Mouse (Mus musculus) cortical plate, adult 2 months (tissue): ENCODE results near the gene C130032M10Rik. TPM values are rescaled to one million over a fixed set of nuclear protein-coding genes. Genes with fewer than 3 reads are reported as not detected.

Experiments
- H3K27ac ChIP-seq: fragments of 200-500 bp; 2 replicates; pipeline ENCODE4 v1.5.1; 2012; ENCODE audit warnings: low read length, control low read depth, inconsistent platforms; ENCODE audit not compliant: insufficient read depth
- H3K4me1 ChIP-seq: fragments of 200-500 bp; 2 replicates; pipeline ENCODE4 v1.6.1; 2011; ENCODE audit warnings: low read length; ENCODE audit not compliant: control insufficient read depth, insufficient read depth
- H3K4me3 ChIP-seq: fragments of 200-500 bp; 2 replicates; pipeline ENCODE4 v1.5.1; 2011; ENCODE audit warnings: mild to moderate bottlenecking, low read length, control low read depth; ENCODE audit not compliant: insufficient read depth
- CTCF ChIP-seq: fragments of 200-500 bp; IDR thresholded peaks from 2 replicates; pipeline ENCODE4 v1.5.1; 2011; ENCODE audit warnings: mild to moderate bottlenecking, control low read depth, low read length; ENCODE audit not compliant: insufficient read depth; ENCODE audit errors: extremely low read depth
- POLR2A ChIP-seq: fragments of 200-500 bp; IDR thresholded peaks from 2 replicates; pipeline ENCODE4 v1.6.1; 2011; ENCODE audit warnings: mild to moderate bottlenecking, low read length, control low read depth; ENCODE audit not compliant: insufficient read depth; ENCODE audit errors: extremely low read depth
- polyA plus RNA-seq: library from polyadenylated mRNA; depleted of rRNA; stranded (reverse); fragments of >200 nt; gene quantifications from 2 replicates; pipeline ENCODE4 v1.2.3, GENCODE M21; 2012; rRNA removed

The C130032M10Rik gene
- polyA plus RNA-seq, result 0.15 TPM in 1 of 2 replicates, not detected in the other

GRCm38 (mm10) chr9:114515364-114515763, at the start of gene C130032M10Rik:
Gene C130032M10Rik, plus strand, starts transcription at chr9:114515697.
- Histone ChIP-seq H3K4me1 (no peaks in the 10 kb centered on the region), H3K27ac (no peak within 1 kb of the TSS), H3K4me3 (no peak within 1 kb of the TSS)
- TF ChIP-seq CTCF, result no peak
- no peak for TF ChIP-seq POLR2A

- H3K4me3 ChIP-seq, result no peak overlapping the region
- no peaks in the 10 kb centered on the region for H3K4me1 ChIP-seq
- no peak overlapping the region for H3K27ac ChIP-seq
- TF ChIP-seq CTCF (no peak), POLR2A (no peak)
Observed at GRCm38 (mm10) chr9:114466871-114467270, 48.6 kb upstream of the C130032M10Rik start.

GRCm38 (mm10) chr9:114468217-114468616, 47.3 kb upstream of the C130032M10Rik start:
- Histone ChIP-seq H3K4me3 (no peak overlapping the region), H3K27ac (no peak overlapping the region), H3K4me1 (no peaks in the 10 kb centered on the region)
- TF ChIP-seq CTCF, result no peak
- TF ChIP-seq POLR2A, result no peak

GRCm38 (mm10) chr9:114468701-114469100, 46.8 kb upstream of the C130032M10Rik start:
- H3K4me3 ChIP-seq, result no peak overlapping the region
- TF ChIP-seq POLR2A (no peak), CTCF (no peak)
- H3K27ac ChIP-seq, result no peak overlapping the region
- no peaks in the 10 kb centered on the region for H3K4me1 ChIP-seq

- H3K4me3 ChIP-seq, result no peak overlapping the region
- H3K27ac ChIP-seq, result no peak overlapping the region
- TF ChIP-seq CTCF (no peak), POLR2A (no peak)
- H3K4me1 ChIP-seq, result no peaks in the 10 kb centered on the region
Observed at GRCm38 (mm10) chr9:114471892-114472291, 43.6 kb upstream of the C130032M10Rik start.

- no peak overlapping the region for H3K27ac ChIP-seq
- H3K4me1 ChIP-seq, result 0 out of 2 replicates have a peak, but pooled peaks cover 3% of the 10 kb centered on the region
- no peak for TF ChIP-seq POLR2A
- TF ChIP-seq CTCF, result no peak
- H3K4me3 ChIP-seq, result no peak overlapping the region
Observed at GRCm38 (mm10) chr9:114477019-114477418, 38.5 kb upstream of the C130032M10Rik start.

- no peak overlapping the region for H3K4me3 ChIP-seq
- H3K4me1 ChIP-seq, result 0 out of 2 replicates have a peak, but pooled peaks cover 3% of the 10 kb centered on the region
- TF ChIP-seq POLR2A (no peak), CTCF (no peak)
Observed at GRCm38 (mm10) chr9:114480940-114481339, 34.6 kb upstream of the C130032M10Rik start.

GRCm38 (mm10) chr9:114484771-114485170, 30.7 kb upstream of the C130032M10Rik start:
- H3K4me3 ChIP-seq, result no peak overlapping the region
- no peak for TF ChIP-seq POLR2A
- TF ChIP-seq CTCF, result no peak
- 0 out of 2 replicates have a peak, but pooled peaks cover 1% of the 10 kb centered on the region for H3K4me1 ChIP-seq
- no peak overlapping the region for H3K27ac ChIP-seq

More at GRCm38 (mm10) chr9:114480940-114481339, 34.6 kb upstream of the C130032M10Rik start:
- H3K27ac ChIP-seq, result no peak overlapping the region

- no peak overlapping the region for H3K27ac ChIP-seq
- H3K4me1 ChIP-seq, result no peaks in the 10 kb centered on the region
- TF ChIP-seq CTCF (no peak), POLR2A (no peak)
- no peak overlapping the region for H3K4me3 ChIP-seq
Observed at GRCm38 (mm10) chr9:114486808-114487207, 28.7 kb upstream of the C130032M10Rik start.

GRCm38 (mm10) chr9:114487481-114488258, 27.8 kb upstream of the C130032M10Rik start:
- no peaks in the 10 kb centered on the region for H3K4me1 ChIP-seq
- no peak for TF ChIP-seq POLR2A
- TF ChIP-seq CTCF, result no peak
- no peak overlapping the region for H3K27ac ChIP-seq
- no peak overlapping the region for H3K4me3 ChIP-seq
